Mouse (Mus musculus): Measurements from ENCODE around the gene Klk6.

DNA sequence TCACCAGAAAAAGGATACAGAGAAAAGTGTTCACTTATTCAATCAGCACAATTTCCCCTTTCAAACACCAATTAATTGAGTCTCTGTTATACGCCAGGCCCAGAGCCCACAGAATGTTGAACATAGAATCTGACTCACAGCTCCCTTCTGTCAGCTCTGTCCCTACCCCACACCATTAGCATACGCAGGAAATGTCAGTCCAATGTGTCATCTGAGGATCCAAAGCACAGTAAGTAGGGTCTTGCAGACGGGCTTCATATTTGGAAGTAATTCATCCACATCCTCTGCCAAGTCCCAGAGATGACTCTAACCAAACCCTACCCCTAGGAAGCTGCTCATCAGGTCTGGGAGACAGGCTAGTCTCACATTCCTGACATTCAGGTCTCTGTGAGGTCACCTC lies 36.2 kb upstream of the Klk6 start:
- TF ChIP-seq CTCF (IDR thresholded peaks at IDR 0.05; ENCODE audit: borderline replicate concordance, insufficient read depth, low read length) (no peak), POLR2A (IDR thresholded peaks at IDR 0.05; ENCODE audit: low read depth, low read length) (no peak)
